Mouse (Mus musculus) cerebellum, adult 2 months (tissue): ENCODE results near the gene 2610301B20Rik.

Experiments used
- CTCF ChIP-seq: fragments of 200-500 bp; IDR thresholded peaks from 2 replicates; pipeline ENCODE4 v1.5.1; 2011; ENCODE audit warnings: low read depth, mild to moderate bottlenecking, control low read depth, low read length, moderate library complexity, borderline replicate concordance; ENCODE audit not compliant: insufficient read depth
- POLR2A ChIP-seq: fragments of 200-500 bp; IDR thresholded peaks from 2 replicates; pipeline ENCODE4 v1.6.1; 2011; ENCODE audit warnings: low read length, control low read depth, borderline replicate concordance; ENCODE audit not compliant: insufficient read depth

DNA sequence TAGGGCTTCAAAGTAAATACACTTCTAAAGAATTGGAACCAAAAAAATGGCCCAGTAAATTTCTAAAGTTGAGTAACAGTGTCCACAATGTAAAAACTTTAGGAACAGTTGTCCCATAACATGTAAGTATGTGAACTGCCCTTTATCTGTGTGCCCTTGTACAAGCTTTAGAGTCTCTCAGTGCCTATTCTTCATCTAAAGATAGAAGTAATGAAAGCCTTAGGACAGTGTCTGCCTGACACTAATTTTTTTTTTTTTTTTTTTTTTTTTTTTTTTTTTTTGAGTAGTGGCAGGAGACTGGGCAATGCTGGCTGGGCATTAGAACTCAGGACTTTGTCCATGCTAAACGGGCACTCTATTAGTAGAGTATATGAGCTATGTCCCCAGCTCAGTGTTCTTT is 2.8 kb downstream of the 2610301B20Rik start:
- TF ChIP-seq CTCF (no peak), POLR2A (no peak)
